ENCODE assay signal across 8 mouse cellular contexts in the genomic region with DNA sequence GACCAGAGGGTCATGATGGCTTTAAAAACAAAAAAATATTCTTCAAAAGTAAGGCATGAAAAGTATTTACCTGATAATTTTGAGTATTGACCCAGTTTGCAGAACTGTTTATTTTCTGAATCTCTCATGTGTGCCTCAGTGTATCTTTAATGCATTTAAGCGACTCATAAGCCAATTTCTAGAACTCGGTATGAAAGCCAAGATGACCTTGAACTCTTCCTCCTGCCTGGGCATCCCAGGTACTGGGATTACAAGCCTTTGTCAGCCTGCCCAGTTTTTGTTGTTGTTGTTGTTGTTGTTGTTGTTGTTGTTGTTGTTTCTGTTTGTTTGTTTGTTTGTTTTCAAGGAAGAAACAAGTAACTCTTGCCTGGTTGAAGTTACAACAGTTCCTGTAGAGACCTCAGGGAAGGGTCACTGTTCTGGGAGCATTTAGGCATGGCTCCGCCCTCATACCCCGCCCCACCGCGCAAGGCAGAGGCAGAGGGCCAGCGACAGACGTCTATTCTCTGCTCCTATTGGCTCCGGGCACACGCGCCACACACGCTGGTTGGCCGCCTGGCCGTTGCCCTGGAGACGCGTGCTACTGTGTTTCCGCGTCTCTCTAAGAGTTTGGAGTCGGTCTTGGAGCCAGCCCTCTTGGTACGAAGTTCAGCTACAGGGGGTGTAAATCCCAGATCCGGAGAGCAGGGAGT. TPM values are rescaled to one million over a fixed set of nuclear protein-coding genes. Genes with fewer than 3 reads are reported as not detected.
DNase-seq lines count a peak whose midpoint lies in the region; ATAC-seq lines count a peak whose summit lies in the region.

TSS of gene Gm11992 (plus strand) at position 584 of the 692 bp plus-strand sequence.

- 4% methylated on average over 21 of the region's 21 CpGs for WGBS in hindbrain, embryonic 12.5 days

- no peaks in the 10 kb centered on the region for H3K36me3 ChIP-seq in hindbrain, embryonic 12.5 days

- no peak within 1 kb of the TSS for H3K27ac ChIP-seq in hindbrain, embryonic 12.5 days

- peak within 1 kb of the TSS; percentile 50 for H3K4me3 ChIP-seq in hindbrain, embryonic 12.5 days

- H3K4me1 ChIP-seq in hindbrain, embryonic 12.5 days: peaks cover 9% of the 10 kb centered on the region; the same call in 1 of the 2 replicates

- peaks cover 16% of the 10 kb centered on the region for H3K27me3 ChIP-seq in hindbrain, embryonic 12.5 days

- peak within 1 kb of the TSS; percentile 99 for H3K4me2 ChIP-seq in hindbrain, embryonic 12.5 days (replicated peaks)

- no peaks in the 10 kb centered on the region for H3K9me3 ChIP-seq in hindbrain, embryonic 12.5 days (replicated peaks)

- peak; percentile 100 for ATAC-seq in hindbrain, embryonic 12.5 days (ENCODE audit: low FRiP score)

- DNase-seq in T-cell, adult 2 months (ENCODE audit: low spot score): peak; percentile 44
- DNase-seq in cerebellum, postnatal 25 days: peak; percentile 72 to 82
- DNase-seq in frontal cortex, postnatal 14 days (ENCODE audit: low spot score in 2 of 2): peak; percentile 68 to 74
- DNase-seq in layer of hippocampus, postnatal 14 days (ENCODE audit: low spot score in 2 of 2): peak; percentile 81 to 89
- DNase-seq in lung, postnatal 10 days: peak; percentile 90
- peak; percentile 74 for DNase-seq in ovary, postnatal 14 days (ENCODE audit: low spot score)
- DNase-seq in thymus, postnatal 10 days (ENCODE audit: low spot score in 2 of 2): peak; percentile 59 to 64

- peak within 1 kb of the TSS; percentile 55 for H3K9ac ChIP-seq in hindbrain, embryonic 12.5 days

RNA-seq across cellular contexts. Expression of gene Gm11992, which starts in this region (rescaled TPM):
- polyA plus RNA-seq in hindbrain, embryonic 12.5 days (2016; fragmentation: Nextera tagmentation; extraction: Ambion mirVana): 0.77 and 1.3 TPM in 2 replicates
- total RNA-seq in layer of hippocampus, postnatal 14 days (2021): 1 to 10 TPM; 1.4 to 2.0 TPM
